Mouse (Mus musculus) heart, embryonic 16.5 days (tissue): ENCODE data around the gene Pcnx2. TPM values are rescaled to one million over a fixed set of nuclear protein-coding genes. Genes with fewer than 3 reads are reported as not detected.
A peak's percentile ranks its signal among the peaks of the same experiment; 100 is the strongest.

Source experiments
- ATAC-seq: fragments of 200-750 bp; cut with Nextera tagmentation; replicated peaks from 2 replicates; pipeline ENCODE4 v1.8.0; 2017; ENCODE audit warnings: moderate number of reproducible peaks; ENCODE audit not compliant: insufficient read depth, low FRiP score; ENCODE audit errors: extremely low read depth
- H3K27ac ChIP-seq: fragments of 300-500 bp; sonication (generic); 2 replicates; pipeline ENCODE4 v1.5.1; 2014; ENCODE audit warnings: mild to moderate bottlenecking, low read length, control low read depth, moderate library complexity
- H3K27me3 ChIP-seq: fragments of 300-500 bp; sonication (generic); 2 replicates; pipeline ENCODE4 v1.6.1; 2014; ENCODE audit warnings: low read length, mixed read lengths; ENCODE audit not compliant: control insufficient read depth, insufficient read depth
- H3K36me3 ChIP-seq: fragments of 300-500 bp; sonication (generic); 2 replicates; pipeline ENCODE4 v1.6.1; 2014; ENCODE audit not compliant: control insufficient read depth, insufficient read depth
- H3K4me1 ChIP-seq: fragments of 300-500 bp; sonication (generic); 2 replicates; pipeline ENCODE4 v1.6.1; 2014; ENCODE audit warnings: low read length, mixed read lengths; ENCODE audit not compliant: control insufficient read depth, insufficient read depth
- H3K4me2 ChIP-seq: fragments of 300-500 bp; sonication (generic); 2 replicates; pipeline ENCODE4 v1.6.1; 2014; ENCODE audit warnings: low read depth, mild to moderate bottlenecking, control low read depth, low read length
- H3K4me3 ChIP-seq: fragments of 300-500 bp; sonication (generic); 2 replicates; pipeline ENCODE4 v1.5.1; 2014; ENCODE audit warnings: mild to moderate bottlenecking, control low read depth, low read length
- H3K9ac ChIP-seq: fragments of 300-500 bp; sonication (generic); 2 replicates; pipeline ENCODE4 v1.6.1; 2014; ENCODE audit warnings: low read length, control low read depth
- H3K9me3 ChIP-seq: fragments of 300-500 bp; sonication (generic); replicated peaks from 2 replicates; pipeline ENCODE4 v1.6.1; 2016; ENCODE audit warnings: low read length; ENCODE audit not compliant: control insufficient read depth
- WGBS: fragments of 180-500 bp; shearing (Covaris S2); extraction: QIAGEN DNeasy Blood & Tissue Kit; methylation state at CpG from one replicate; pipeline ENCODE4 v1.1.7; 2014; 5-methylcytosine and 5-hydroxymethylcytosine counted together
- polyA plus RNA-seq: library from polyadenylated mRNA; unstranded; fragments of >200 nt; fragmentation: Nextera tagmentation; extraction: Ambion mirVana; gene quantifications from 2 replicates; pipeline ENCODE4 v1.2.1, GENCODE M21; 2015

Pcnx2 gene
- polyA plus RNA-seq, 1 experiment from 2014 or later: 0.22 TPM

- 72% methylated on average over 2 of the region's 2 CpGs for WGBS
- no peaks in the 10 kb centered on the region for H3K36me3 ChIP-seq
- H3K27ac ChIP-seq: no peak overlapping the region
- peaks cover 35% of the 10 kb centered on the region for H3K27me3 ChIP-seq
- H3K4me2 ChIP-seq: no peak overlapping the region
- H3K9me3 ChIP-seq: peaks cover 6% of the 10 kb centered on the region
- peaks cover 4% of the 10 kb centered on the region; the same call in 1 of the 2 replicates for H3K4me1 ChIP-seq
- H3K9ac ChIP-seq: no peak overlapping the region
- no peak overlapping the region for H3K4me3 ChIP-seq
- ATAC-seq: no peak
These were observed 9.2 kb upstream of the Pcnx2 start for GRCm38 (mm10) chr8:125907311-125907710.

GRCm38 (mm10) chr8:125905341-125905740, 7.2 kb upstream of the Pcnx2 start:
- Histone ChIP-seq H3K4me1 (peaks cover 2% of the 10 kb centered on the region; the same call in 1 of the 2 replicates), H3K4me2 (no peak overlapping the region), H3K27ac (no peak overlapping the region), H3K4me3 (no peak overlapping the region), H3K36me3 (no peaks in the 10 kb centered on the region), H3K27me3 (peaks cover 16% of the 10 kb centered on the region), H3K9me3 (peaks cover 6% of the 10 kb centered on the region), H3K9ac (no peak overlapping the region)
- no peak for ATAC-seq
- WGBS: 69% methylated on average over 2 of the region's 2 CpGs

GRCm38 (mm10) chr8:125902521-125902920, 4.4 kb upstream of the Pcnx2 start:
- Histone ChIP-seq H3K4me3 (no peak overlapping the region), H3K4me2 (no peak overlapping the region), H3K36me3 (no peaks in the 10 kb centered on the region), H3K27me3 (peaks cover 14% of the 10 kb centered on the region), H3K27ac (no peak overlapping the region), H3K4me1 (peaks cover 3% of the 10 kb centered on the region; the same call in 1 of the 2 replicates), H3K9ac (no peak overlapping the region), H3K9me3 (peaks cover 5% of the 10 kb centered on the region)
- no peak for ATAC-seq
- 40% methylated on average over 3 of the region's 3 CpGs for WGBS

- H3K27me3 ChIP-seq: peaks cover 22% of the 10 kb centered on the region
- no peak for ATAC-seq
- H3K4me3 ChIP-seq: no peak overlapping the region
- 36% methylated on average over 2 of the region's 2 CpGs for WGBS
- no peak overlapping the region for H3K4me2 ChIP-seq
- H3K36me3 ChIP-seq: no peaks in the 10 kb centered on the region
- H3K9me3 ChIP-seq: no peaks in the 10 kb centered on the region
- peaks cover 3% of the 10 kb centered on the region; the same call in 1 of the 2 replicates for H3K4me1 ChIP-seq
- no peak overlapping the region for H3K27ac ChIP-seq
- H3K9ac ChIP-seq: no peak overlapping the region
These were observed 3.0 kb upstream of the Pcnx2 start for GRCm38 (mm10) chr8:125901167-125901566.

- Histone ChIP-seq H3K9me3 (no peaks in the 10 kb centered on the region), H3K4me1 (peaks cover 3% of the 10 kb centered on the region; the same call in 1 of the 2 replicates), H3K27me3 (peaks cover 22% of the 10 kb centered on the region), H3K27ac (no peak overlapping the region), H3K4me3 (no peak overlapping the region), H3K36me3 (no peaks in the 10 kb centered on the region), H3K4me2 (no peak overlapping the region), H3K9ac (no peak overlapping the region)
- 0% methylated on average over 6 of the region's 6 CpGs for WGBS
- ATAC-seq: no peak
These were observed 782 bp upstream of the Pcnx2 start for GRCm38 (mm10) chr8:125898899-125899298.

GRCm38 (mm10) chr8:125897388-125897787, 729 bp downstream of the Pcnx2 start:
- H3K27me3 ChIP-seq: peaks cover 22% of the 10 kb centered on the region
- no peak for ATAC-seq
- H3K4me1 ChIP-seq: peaks cover 3% of the 10 kb centered on the region; the same call in 1 of the 2 replicates
- no peaks in the 10 kb centered on the region for H3K36me3 ChIP-seq
- no peak overlapping the region for H3K4me2 ChIP-seq
- no peaks in the 10 kb centered on the region for H3K9me3 ChIP-seq
- WGBS: 56% methylated on average over 11 of the region's 11 CpGs
- no peak overlapping the region for H3K27ac ChIP-seq
- no peak overlapping the region for H3K9ac ChIP-seq
- no peak overlapping the region for H3K4me3 ChIP-seq

GRCm38 (mm10) chr8:125889920-125890319, 8.2 kb downstream of the Pcnx2 start:
- WGBS: 64% methylated on average over 3 of the region's 3 CpGs
- H3K4me3 ChIP-seq: no peak overlapping the region

GRCm38 (mm10) chr8:125887549-125887948, 10.6 kb downstream of the Pcnx2 start:
- no peak for ATAC-seq
- 64% methylated on average over 9 of the region's 9 CpGs for WGBS

More at GRCm38 (mm10) chr8:125889920-125890319, 8.2 kb downstream of the Pcnx2 start:
- Histone ChIP-seq H3K27ac (no peak overlapping the region), H3K27me3 (no peaks in the 10 kb centered on the region; the same call in 1 of the 2 replicates), H3K9me3 (no peaks in the 10 kb centered on the region), H3K4me1 (no peaks in the 10 kb centered on the region), H3K4me2 (no peak overlapping the region), H3K9ac (no peak overlapping the region), H3K36me3 (no peaks in the 10 kb centered on the region)
- no peak for ATAC-seq

GRCm38 (mm10) chr8:125880447-125880846, 17.7 kb downstream of the Pcnx2 start:
- ATAC-seq: peak; percentile 70
- no peak overlapping the region; the same call in 1 of the 2 replicates for H3K27ac ChIP-seq

More at GRCm38 (mm10) chr8:125887549-125887948, 10.6 kb downstream of the Pcnx2 start:
- H3K9ac ChIP-seq: no peak overlapping the region
- H3K36me3 ChIP-seq: no peaks in the 10 kb centered on the region
- H3K4me2 ChIP-seq: no peak overlapping the region
- no peak overlapping the region for H3K4me3 ChIP-seq
- H3K27me3 ChIP-seq: no peaks in the 10 kb centered on the region
- H3K4me1 ChIP-seq: 0 out of 2 replicates have a peak, but pooled peaks cover 2% of the 10 kb centered on the region
- no peak overlapping the region for H3K27ac ChIP-seq
- H3K9me3 ChIP-seq: 0 out of 2 replicates have a peak, but pooled peaks cover 2% of the 10 kb centered on the region

More at GRCm38 (mm10) chr8:125880447-125880846, 17.7 kb downstream of the Pcnx2 start:
- 35% methylated on average over 4 of the region's 4 CpGs for WGBS
- Histone ChIP-seq H3K9ac (no peak overlapping the region), H3K27me3 (no peaks in the 10 kb centered on the region), H3K9me3 (0 out of 2 replicates have a peak, but pooled peaks cover 2% of the 10 kb centered on the region), H3K36me3 (no peaks in the 10 kb centered on the region), H3K4me1 (peaks cover 6% of the 10 kb centered on the region; the same call in 1 of the 2 replicates), H3K4me3 (no peak overlapping the region), H3K4me2 (no peak overlapping the region)
